ENCODE assay signal across 18 mouse cellular contexts in genomic region chr17:3435299-3435698, GRCm38 (mm10).
"Had no signal": no experiment of that assay in that cellular context is flagged by ENCODE, and none has a peak within 500 bp of the region (broad histone marks: within the 10 kb centered on the region; RNA-seq: fewer than 3 reads in every experiment).

No protein-coding gene starts in this region.

- H3K9me3 ChIP-seq: intestine, embryonic 15.5 days; kidney, embryonic 15.5 days; midbrain, embryonic 10.5 days; midbrain, embryonic 13.5 days; neural tube, embryonic 13.5 days had no signal

- H3K4me1 ChIP-seq: intestine, embryonic 15.5 days; midbrain, embryonic 10.5 days; midbrain, embryonic 13.5 days; neural tube, embryonic 13.5 days had no signal

- H3K36me3 ChIP-seq: intestine, embryonic 15.5 days; kidney, embryonic 15.5 days; midbrain, embryonic 10.5 days; midbrain, embryonic 13.5 days; neural tube, embryonic 13.5 days had no signal

- ATAC-seq: intestine, embryonic 15.5 days; midbrain, embryonic 13.5 days; midbrain, embryonic 16.5 days had no signal

- H3K4me3 ChIP-seq: intestine, embryonic 15.5 days; kidney, embryonic 15.5 days; left cerebral cortex, adult 2 months; midbrain, embryonic 10.5 days; midbrain, embryonic 13.5 days; myocyte; neural tube, embryonic 13.5 days had no signal

- H3K4me2 ChIP-seq: intestine, embryonic 15.5 days; kidney, embryonic 15.5 days; midbrain, embryonic 13.5 days; neural tube, embryonic 13.5 days had no signal

- H3K27me3 ChIP-seq: intestine, embryonic 15.5 days; kidney, embryonic 15.5 days; midbrain, embryonic 13.5 days; neural tube, embryonic 13.5 days had no signal

- DNase-seq: kidney, adult 11 months; kidney, adult 8-10 months; kidney, postnatal 10 days; kidney, postnatal 36 days; layer of hippocampus, postnatal 36 days; lung, adult 2 months; lung, postnatal 14 days; lung, postnatal 4 days; thymus, adult 2 months; thymus, postnatal 36 days had no signal

- H3K9ac ChIP-seq: intestine, embryonic 15.5 days; kidney, embryonic 15.5 days; midbrain, embryonic 13.5 days; neural tube, embryonic 13.5 days had no signal

- H3K27ac ChIP-seq: intestine, embryonic 15.5 days; kidney, embryonic 15.5 days; left cerebral cortex, adult 2 months; midbrain, embryonic 10.5 days; midbrain, embryonic 13.5 days; neural tube, embryonic 13.5 days had no signal
